Mouse (Mus musculus) right cerebral cortex, adult 18-20 months (tissue): Measurements from ENCODE around the gene Tmem145.

Source experiments
- DNase-seq: peaks from one replicate; pipeline ENCODE4 v3.0.0; 2022; ENCODE audit warnings: mixed read lengths

Tmem145 gene

DNA sequence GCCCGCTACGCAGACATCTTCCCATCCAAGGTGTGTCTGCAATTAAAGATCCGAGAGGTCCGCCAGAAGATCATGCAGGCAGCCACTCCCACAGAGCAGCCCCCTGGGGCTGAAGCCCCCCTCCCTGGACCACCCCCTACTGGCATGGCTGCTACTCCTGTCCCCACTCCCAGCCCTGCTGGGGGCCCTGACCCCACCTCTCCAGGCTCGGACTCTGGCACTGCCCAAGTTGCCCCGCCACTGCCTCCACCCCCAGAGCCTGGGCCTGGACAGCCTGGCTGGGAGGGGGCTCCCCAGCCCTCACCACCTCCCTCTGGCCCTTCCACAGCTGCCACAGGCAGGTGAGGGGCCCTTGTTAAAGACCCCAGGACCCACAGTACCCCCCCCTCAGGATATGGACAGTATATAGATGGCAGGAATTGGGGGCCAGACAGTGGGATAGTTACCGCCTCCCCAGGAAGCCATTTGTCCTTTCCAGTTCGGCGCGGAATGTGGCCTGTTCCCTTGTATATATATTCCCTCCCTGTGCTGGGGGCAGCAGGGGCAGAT lies 12.6 kb upstream of the Tmem145 start:
- no peak for DNase-seq

DNA sequence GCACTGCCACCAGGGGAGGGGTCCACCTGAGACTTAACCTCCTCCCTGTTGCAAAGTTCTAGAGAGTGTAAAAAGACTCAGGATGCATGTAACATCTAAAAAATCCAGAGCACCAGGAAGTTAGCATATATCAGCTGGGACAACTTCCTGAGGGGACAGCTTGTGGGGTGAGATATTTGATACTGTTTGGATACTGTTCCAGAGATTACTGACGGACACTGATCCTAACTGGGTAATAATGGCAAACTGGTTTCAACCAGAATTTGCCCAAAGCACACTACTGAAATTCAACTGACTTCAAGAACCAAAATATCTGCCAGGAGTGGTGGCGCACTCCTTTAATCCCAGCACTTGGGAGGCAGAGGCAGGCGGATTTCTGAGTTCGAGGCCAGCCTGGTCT lies 11.4 kb upstream of the Tmem145 start:
- DNase-seq = no peak

DNA sequence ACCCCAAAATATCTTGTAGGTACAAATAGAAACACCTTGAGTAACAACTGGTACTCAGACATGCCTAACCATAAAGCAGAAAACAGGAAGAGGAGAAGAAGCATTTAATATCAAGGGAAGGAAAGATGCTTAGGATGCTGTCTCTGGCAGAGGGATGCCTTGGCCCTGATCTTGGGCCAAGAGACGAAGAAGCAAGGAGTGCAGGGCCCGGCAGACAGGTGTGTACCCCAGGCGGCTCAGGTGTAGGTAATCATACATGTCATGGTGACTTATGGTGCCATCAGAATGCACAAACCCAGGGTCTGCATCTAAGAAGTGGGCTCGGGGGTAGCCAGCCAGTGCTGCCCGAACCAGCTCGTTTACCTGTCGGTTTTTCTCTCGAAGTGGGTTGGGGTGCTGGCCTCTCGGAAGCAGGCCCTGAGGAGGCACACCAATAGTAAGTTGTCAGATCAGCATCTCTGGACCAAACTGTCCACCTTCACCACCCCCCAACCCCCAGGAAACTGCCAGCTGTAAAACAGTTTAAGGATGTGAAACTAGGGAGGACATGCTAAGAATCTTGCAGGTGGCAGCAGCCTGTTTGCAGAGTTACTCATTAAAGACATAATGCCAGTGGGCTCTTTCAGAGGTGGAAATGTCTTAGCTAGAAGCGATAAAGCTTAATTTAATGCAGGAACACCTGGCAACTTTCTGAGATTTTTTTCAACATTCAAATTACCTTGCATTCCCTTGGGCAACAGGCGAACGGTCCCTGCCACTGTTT lies 10.8 kb upstream of the Tmem145 start:
- no peak for DNase-seq

DNA sequence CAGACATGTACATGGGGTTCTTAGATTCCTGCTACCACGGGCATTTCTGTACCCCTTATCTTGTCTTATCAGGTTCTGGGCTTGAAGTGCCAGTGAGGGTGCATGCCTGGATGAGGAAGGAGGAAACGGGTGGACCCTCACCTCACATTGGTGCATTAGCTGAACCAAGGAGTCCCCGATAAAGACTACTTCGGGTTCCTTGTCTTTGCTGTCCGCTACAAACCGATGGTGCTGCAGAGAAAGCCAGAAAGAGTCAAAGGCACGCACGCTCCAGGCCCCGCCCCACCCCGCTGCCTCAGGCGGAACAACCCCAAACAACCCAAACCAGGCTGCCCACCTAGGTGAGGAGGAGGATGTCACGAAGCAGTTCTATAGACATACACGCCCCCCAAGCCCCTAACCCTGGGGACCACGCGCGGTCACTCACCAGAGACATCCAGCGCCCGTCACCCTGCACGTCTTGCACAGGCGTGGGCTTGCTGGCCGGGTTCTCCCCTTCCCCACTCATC lies 8.9 kb upstream of the Tmem145 start:
- DNase-seq = no peak

- DNase-seq = peak; percentile 90
These were observed 8.2 kb upstream of the Tmem145 start, which contains the start of gene Pafah1b3 for GRCm38 (mm10) chr7:25297454-25298325. Gene Pafah1b3, minus strand, starts transcription at chr7:25297986.

- no peak for DNase-seq
These were observed 4.8 kb upstream of the Tmem145 start, which contains the start of gene Prr19 for GRCm38 (mm10) chr7:25301063-25301462. Gene Prr19, plus strand, starts transcription at chr7:25301411.

DNA sequence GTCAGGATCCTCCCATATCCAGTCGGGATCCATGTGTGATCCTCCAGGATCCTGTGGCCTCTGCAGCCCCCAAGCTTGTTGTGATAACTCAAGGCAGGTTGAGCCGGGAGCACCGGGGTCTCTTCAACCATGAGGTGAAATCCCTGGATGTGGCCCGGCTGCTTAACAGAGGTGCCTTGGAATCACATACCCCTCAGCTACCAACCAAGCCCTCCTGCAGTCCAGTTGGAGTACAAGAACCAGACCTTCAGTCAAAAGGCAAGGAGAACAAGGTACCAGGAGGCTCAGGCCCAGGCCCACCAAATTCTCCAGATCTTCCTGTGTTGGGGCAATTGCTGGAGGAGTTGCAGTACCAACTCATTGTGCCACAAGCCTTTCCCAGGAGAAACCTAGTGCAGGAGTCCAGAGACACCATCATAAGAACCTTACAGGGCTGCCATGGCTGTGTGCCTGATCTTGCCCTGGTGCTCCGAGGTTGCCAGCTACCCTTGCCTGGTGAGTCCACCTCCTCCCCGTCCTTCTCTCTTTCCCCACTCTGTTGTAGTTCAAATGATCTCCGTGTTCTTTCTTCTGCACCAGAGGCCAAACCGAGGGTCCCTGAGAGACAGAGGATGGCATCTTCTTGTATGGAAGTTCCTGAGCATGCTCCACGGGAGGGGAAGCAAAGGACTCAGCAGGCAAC lies 2.8 kb upstream of the Tmem145 start:
- DNase-seq = no peak

GRCm38 (mm10) chr7:25303685-25304006 lies 2.3 kb upstream of the Tmem145 start:
- no peak for DNase-seq

DNA sequence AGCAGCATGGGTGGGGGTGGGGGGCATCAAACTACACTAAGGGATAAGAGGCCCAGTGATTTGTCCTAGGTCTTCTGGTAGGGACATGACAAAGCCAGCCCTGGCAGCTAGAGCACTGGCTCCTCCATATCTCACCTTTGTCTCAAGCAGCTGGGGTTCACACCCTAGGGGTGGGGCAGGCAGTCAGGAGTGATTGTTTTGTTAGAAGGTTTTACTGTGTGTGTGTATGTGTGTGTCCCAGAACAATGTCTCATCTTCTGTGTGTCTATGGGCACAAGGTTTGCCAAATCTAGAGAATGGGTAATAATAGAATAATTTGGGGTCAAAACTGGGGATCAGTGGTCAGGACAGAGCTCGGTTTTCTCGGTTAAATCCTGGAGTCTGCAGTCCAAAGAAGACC lies 425 bp upstream of the Tmem145 start:
- DNase-seq = no peak

DNA sequence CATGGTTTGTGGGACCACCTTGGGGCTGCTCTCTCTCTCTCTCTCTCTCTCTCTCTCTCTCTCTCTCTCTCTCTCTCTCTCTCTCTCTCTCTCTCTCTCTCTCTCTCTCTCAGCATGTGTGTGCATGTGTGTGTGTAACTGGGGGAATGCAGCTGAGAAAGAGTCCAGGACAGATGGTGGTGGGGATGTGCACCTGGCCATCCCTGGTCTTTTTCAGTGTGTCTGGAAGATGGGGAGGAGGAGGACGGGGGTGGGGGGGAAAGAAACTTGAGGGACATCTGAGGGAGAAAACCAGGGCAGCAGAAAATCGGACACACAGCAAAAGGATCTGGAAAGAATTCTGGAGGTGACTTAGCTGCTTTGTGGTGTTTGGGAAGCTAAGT lies 699 bp downstream of the Tmem145 start:
- DNase-seq = no peak

DNA sequence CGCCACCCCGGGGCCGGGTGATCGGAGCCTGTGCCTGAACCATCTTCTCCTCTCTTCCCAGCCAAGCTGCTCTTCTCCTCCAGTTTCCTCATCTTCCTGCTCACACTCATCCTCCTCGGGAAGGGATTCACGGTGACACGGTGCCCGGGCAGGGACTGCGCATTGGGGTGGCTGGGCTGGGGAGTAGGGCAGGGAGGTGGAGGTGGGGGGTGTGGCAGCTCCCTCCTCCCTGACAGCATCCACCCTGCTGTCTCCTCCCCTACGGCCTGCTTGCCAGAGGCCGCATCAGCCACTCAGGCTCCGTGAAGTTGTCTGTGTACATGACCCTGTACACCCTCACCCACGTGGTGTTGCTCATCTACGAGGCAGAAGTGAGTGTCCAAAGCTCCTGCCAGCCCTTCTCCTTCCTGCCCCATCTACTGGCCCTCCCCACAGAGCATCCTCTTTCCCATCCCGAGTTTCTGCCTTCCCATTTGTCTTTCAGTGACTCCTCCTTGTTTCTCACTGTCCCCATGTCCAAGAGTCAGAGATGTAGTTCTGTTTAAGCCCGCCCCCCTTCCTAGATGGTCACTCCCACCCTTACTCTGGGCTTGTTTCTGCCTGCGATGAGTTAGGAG lies 2.9 kb downstream of the Tmem145 start:
- DNase-seq = no peak

DNA sequence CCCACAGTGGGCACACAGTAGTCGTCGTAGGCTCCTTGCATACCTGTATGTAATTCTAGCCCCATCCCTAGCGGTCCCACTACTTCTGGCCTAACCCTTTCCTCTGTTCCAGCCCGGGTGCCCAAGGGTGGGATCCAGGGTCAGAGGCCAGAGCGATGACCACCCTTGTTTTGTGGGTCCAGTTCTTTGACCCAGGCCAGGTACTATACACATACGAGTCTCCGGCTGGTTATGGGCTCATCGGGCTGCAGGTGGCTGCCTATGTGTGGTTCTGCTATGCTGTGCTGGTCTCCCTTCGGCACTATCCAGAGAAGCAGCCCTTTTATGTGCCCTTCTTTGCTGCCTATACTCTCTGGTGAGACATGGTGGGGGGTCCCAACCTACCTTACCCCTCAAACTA lies 3.5 kb downstream of the Tmem145 start:
- no peak for DNase-seq

- no peak for DNase-seq
These were observed 5.3 kb downstream of the Tmem145 start for GRCm38 (mm10) chr7:25311193-25311592.

DNA sequence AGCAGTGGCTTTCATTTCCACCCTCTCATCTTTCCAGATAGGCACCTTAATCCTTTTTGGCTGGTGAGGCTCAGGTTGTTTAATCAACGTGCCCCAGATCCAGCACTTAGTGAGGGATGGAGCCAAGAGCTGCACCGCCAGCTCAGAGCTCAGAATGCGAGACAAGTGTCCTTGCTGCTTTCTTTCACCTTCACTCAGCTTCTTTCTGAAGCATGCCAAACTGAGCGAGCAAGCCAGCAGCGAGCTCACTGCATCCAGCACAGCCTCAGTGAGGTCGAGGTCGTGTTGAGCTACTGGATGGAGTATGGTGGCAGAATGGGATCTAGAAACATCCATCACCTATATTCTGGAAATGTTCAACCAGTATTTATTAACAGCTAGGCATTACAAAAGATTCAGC lies 7.4 kb downstream of the Tmem145 start:
- no peak for DNase-seq

- DNase-seq = no peak
These were observed 8.8 kb downstream of the Tmem145 start for GRCm38 (mm10) chr7:25314606-25315305.

DNA sequence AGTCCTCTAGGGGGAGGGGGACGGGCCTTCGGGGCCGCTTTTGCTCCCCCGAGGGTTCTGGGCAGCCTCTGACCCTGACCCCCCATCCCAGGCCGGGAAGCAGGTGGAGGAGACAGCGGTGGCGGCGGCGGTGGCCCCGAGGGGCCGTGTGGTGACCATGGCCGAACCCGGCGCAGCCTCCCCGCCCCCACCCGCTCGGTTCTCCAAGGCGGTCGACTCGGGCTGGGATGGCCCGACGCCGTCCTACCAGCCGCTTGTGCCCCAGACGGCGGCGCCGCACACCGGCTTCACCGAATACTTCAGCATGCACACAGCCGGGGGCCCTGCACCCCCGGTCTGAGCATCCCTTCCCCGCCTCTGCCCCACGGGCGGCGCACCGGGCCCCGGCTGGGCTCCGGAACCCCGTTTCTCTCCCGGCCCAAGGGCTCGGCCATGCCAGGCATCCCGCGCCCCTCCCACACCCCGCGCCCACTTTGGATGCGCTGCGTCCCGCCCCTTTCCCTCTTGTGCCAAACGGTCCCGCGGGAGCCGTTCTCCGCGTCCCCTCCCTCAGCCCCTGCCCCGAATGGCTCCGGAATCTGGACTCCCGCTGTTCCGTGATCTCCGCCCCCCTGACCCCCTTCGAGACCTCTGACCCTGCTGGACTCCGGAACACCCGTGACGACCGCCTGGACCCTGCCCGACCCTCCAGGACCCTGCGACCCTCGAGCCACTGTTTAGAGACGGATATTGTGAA lies 9.6 kb downstream of the Tmem145 start:
- no peak for DNase-seq

DNA sequence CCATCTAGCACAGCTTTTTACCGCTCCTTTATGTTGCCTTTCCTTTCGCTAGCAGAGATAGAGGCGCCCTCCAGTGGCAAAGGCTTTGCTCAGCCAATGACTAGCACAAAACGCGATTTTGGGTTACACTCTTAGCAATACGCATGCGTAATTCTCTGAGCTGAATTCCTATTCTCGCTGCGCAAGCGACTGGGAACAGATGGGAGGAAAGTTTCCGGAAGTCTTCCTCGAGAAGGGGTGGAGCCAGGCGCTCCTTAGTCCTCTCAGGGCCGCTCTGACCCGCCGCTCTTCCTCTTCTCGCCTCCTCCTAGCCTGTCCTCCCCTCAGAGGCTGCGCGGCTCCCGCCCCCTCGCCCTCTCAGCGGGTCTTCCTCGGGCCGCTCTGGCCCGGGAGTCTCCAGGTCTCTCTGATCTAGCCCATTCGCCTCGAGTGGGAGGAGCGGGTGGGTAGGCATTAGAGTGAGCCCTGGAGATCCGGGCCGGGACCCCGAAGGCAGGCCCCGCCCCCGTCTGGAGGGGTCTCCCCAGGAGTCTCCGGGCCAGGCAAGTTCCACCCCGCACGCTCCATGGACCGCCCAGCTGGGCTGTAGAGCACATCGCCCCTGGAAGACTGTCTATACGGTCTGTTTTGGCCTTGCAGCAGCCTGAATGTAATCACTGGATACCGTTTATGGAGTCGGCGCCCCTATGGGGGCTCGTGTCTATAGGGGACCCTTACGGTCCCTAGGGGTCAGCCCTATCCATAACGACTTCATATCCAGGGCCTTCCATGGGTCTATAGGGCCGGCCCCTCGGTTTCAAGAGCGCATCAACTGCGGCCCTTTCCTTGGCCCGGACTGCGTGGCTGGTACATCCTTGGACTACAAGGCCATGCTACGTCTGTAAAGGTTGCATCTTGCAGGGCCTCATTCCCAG lies 10.9 kb downstream of the Tmem145 start, which contains the start of gene Megf8:
Gene Megf8, plus strand, starts transcription at position 633 of the 914 bp plus-strand sequence.
- peak; percentile 98 for DNase-seq

GRCm38 (mm10) chr7:25317446-25317999 lies 11.6 kb downstream of the Tmem145 start:
- peak; percentile 26 for DNase-seq

GRCm38 (mm10) chr7:25322058-25322484 lies 16.2 kb downstream of the Tmem145 start:
- DNase-seq = no peak

- DNase-seq = no peak
These were observed 17.3 kb downstream of the Tmem145 start for GRCm38 (mm10) chr7:25323219-25323618.
